Mouse (Mus musculus) ovary, postnatal 36 days (tissue): ENCODE data around the gene Cfi.

Experiments used
- DNase-seq: peaks from one replicate; pipeline ENCODE4 v3.0.0; 2022; ENCODE audit warnings: low spot score, mixed read lengths

The Cfi gene

GRCm38 (mm10) chr3:129835388-129835934, at the start of gene Cfi:
Cfi (plus strand) TSS chr3:129835884.
- DNase-seq: no peak

DNA sequence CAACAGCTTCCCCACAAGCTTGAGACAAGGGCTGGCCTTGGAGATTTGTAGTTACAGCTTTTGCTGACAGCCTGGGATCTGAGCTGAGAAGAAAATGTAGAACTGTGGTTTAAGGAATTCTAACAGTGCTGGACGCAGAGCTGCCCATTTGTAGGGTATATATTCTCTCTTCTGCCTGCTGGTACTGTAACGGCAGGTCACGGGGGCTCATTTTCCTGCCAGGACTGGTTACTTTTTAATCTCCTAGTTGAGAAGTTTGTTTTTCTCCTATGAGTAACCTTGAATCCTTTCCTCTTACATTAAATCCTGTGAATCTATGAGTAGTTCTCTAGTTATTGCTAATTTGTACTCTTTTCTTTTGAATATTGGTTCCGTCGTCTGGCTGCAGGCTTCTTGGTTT, 41.9 kb upstream of the Cfi start:
- no peak for DNase-seq

DNA sequence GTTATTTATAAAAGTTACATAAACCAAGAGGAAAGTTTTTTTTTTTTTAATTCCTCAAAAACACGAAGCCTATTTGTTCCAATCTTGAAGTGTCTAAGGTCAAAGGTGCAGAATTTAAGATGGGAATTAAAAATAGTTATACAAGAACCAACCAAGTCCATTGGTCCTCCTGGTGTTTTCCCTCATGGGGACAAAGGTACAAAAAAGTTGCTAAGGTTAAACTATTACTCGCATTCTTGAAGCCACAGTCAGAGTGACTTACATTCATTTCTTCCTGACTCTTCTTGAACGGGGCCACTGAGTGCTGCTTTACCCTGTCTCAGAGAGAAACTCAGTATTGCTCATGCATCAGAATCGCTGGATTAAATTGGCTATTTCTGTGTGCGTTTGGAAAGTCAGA, 38.3 kb upstream of the Cfi start:
- DNase-seq: no peak

DNA sequence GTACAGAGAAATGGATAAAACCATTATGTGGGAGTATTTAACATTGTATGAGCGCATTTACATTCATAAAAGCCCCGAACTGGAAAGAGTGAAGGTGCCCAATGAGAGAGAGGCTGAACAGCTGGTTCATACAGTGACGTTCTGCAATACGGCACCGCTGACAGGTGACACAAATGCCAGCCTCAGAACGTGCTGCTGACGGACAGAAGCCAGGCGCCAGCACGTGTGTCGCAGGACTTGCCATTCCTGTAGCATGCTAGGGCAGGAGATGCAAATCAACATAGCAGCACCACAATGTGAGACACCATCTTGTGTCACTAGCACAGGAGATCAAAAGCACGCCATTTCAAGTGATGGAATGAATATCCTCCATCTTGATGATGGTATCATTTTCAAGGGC, 37.1 kb upstream of the Cfi start:
- DNase-seq: no peak

GRCm38 (mm10) chr3:129799011-129799410, 36.7 kb upstream of the Cfi start:
- DNase-seq: no peak

GRCm38 (mm10) chr3:129803765-129804164, 31.9 kb upstream of the Cfi start, which contains the start of gene Lrit3:
Lrit3 (minus strand) TSS chr3:129804030.
- DNase-seq: no peak

DNA sequence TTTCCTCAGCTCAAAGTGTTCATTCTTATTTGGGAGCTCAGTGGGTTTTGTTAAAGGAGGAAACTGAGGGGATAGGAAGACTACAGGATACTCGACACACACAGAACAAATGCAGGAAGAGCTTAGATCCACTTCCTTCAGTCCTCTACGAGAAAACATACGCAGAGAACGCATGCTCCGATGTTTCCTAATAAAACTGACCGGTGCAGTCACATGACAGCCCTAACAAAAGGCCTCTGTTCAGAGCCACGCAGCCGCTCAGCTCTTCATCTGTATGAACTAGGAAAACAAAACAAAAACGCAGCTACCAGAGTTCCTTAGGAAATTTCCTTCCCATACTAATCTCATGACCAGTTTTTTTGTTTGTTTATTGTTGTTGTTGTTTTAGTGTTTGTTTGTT, 14.8 kb upstream of the Cfi start:
- DNase-seq: no peak

- DNase-seq: no peak
Observed at GRCm38 (mm10) chr3:129821736-129822135, 13.9 kb upstream of the Cfi start.

- no peak for DNase-seq
Observed at GRCm38 (mm10) chr3:129822206-129822775, 13.4 kb upstream of the Cfi start, which contains the start of gene Rrh. Rrh (minus strand) TSS chr3:129822587.

GRCm38 (mm10) chr3:129823293-129823692, 12.4 kb upstream of the Cfi start:
- DNase-seq: no peak

DNA sequence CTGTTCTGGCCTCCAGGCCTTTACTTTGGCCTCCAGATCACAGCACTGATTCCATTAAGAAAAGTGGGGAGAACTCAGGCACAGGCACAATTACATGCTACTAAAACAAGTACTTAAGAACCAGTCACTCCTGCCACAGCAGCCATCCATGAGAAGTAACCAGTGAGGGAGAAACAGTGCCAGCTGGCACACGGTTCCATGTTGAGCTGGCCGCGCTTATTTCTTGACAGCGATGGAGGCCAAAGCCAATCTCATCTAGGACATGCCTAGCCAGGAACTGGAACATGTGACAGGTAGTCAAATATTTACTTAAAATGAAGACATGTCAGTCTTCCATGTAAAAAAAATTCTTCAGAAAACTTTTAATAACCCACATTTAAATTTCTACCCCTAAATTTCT, 11.5 kb upstream of the Cfi start:
- no peak for DNase-seq

GRCm38 (mm10) chr3:129824891-129825290, 10.8 kb upstream of the Cfi start:
- DNase-seq: no peak

- no peak for DNase-seq
Observed at GRCm38 (mm10) chr3:129826691-129827090, 9.0 kb upstream of the Cfi start.

DNA sequence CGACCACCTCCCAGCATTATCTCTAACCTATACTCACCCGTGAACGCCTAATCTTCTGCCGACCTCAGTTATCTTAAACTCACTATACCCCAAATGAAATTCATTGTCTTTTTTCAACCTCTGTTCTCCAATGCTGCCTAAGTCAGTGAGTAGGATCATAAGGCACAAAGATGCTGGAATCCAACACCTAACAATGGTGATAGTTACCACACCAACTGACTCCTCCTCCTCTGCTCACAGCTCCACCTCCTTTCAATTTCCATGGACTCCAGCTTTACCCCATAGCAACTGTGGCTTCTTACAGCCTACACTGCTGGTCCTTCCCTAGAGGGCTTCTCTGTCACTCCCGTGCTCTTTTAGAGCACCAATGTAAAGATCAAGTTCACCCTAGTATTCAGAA, 8.0 kb upstream of the Cfi start:
- DNase-seq: no peak

- DNase-seq: no peak
Observed at GRCm38 (mm10) chr3:129830626-129831025, 5.1 kb upstream of the Cfi start.

DNA sequence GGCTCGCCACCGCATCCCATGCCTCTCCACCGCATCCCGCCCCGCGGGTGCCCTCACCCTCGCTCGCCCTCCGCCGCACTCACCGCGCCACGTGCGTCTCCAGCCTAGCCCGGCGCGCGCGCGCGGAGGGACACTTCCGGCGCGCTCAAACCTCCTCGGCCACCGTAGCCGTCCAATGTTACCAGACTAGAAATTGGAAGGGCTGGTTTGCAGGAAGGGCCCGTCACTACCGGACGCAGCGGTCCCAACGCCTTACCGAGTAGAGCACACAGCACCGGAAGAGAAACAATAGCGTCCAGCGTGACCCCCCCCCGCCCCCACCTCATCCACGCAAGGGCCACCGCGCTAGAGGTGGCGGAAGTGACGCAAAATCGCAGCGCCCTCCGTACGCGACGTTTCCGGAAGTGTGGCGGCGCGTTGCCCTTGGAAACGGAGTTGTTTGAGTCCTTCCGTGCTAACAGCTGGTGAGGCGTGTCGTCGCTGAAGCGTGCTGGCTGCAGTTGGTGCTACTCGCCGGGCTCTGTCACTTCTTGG, 4.6 kb upstream of the Cfi start, which contains the start of gene Gar1:
TSS of gene Gar1 (minus strand) at position 362 of the 534 bp plus-strand sequence.
- DNase-seq: peak; percentile 92

DNA sequence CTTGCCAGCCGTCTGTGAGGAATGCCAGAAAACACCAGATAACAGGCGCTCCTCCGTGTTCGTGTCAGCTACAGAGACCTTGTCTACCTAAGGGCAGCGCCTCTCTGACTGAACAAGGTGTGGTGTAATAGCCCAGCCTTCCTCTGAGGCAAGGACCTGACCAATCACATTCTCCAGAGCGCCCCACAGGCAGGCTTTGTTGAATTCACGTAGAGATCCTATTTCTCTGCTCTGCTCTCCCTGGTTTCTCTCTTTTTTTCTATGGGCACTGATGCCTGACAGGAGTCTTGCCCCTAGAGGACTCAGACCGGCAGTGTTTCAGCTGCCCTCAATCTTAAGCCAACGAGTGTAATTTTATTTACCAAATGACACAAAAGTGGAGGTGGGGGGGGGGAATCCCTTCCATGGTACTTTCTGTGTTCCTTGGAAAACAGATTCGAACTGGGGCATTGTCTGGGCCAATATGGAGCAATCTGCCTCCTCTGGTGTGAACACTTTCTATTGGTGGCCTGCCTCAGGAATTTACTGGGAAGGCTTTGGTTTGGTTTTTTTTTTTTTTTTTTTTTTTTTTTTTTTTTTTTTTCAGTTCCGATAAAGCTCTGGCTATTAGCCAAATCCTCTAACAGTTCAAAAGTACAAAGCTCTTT, 490 bp downstream of the Cfi start:
- DNase-seq: peak; percentile 14

DNA sequence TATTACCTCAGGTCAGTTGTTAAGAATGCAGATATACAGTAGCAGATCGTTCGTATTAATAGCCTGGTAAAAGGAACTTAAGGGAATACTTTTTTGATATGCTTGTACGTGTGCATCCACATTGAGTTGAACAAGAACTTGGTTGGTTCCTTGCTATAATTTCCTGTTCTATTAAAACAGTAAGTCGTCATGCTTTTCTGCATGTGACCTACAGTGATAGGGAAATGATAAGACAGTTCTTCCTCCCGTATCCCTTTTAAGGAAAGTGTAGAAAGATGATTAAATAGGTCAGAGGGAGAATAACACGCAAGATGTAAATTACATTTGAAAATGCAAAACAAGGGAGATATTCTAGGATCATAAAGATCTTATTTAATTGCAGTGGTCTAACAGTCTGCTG, 1.3 kb downstream of the Cfi start:
- DNase-seq: no peak

DNA sequence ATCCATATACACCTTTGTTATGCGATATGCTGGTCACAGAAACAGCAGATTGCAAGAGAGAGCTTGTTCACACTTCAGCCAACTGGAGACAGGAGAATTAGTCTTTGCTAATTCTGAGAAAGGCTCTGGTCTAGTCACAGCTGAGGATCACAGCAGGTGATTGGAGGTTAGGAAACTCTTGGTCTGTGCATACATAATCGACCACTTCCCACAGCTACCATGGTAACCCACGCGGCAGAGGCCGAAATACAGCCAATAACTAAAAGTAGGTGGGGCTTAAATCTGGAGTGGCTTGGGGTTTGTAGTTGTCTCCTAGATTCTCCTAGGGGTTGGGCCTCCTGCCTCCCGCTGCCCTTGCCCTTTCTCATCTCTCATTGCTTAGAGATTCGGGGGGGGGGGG, 2.3 kb downstream of the Cfi start:
- no peak for DNase-seq

- no peak for DNase-seq
Observed at GRCm38 (mm10) chr3:129845868-129846267, 10.2 kb downstream of the Cfi start.

GRCm38 (mm10) chr3:129846846-129847245, 11.2 kb downstream of the Cfi start:
- no peak for DNase-seq

DNA sequence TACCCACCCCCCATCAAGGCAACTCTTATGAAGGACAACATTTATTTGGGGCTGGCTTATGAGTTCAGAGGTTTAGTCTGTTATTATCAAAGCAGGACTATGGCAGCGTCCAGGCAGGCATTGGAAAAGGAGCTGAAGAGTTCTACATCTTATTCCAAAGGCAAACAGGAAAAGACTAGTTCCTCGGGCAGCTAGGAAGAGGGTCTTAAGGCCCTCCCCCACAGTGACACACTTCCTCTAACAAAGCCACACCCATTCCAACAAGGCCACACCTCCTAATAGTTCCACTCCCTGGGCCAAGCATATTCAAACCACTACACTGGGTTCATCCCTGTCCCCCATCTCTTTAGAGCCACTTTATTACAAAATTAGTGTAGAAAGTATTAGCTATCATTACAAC, 26.9 kb downstream of the Cfi start:
- no peak for DNase-seq

- DNase-seq: peak; percentile 68
Observed at GRCm38 (mm10) chr3:129863698-129864097, 28.0 kb downstream of the Cfi start.
